Mouse (Mus musculus) WW6 (cell line): ENCODE measurements around the gene Pcnx3.

Experiments
- DNase-seq: peaks from one replicate; pipeline ENCODE4 v3.0.0-alpha.2; 2013; ENCODE audit warnings: low read depth, low spot score

The Pcnx3 gene

GRCm38 (mm10) chr19:5688200-5689087 lies at the start of gene Pcnx3, which contains the start of gene Map3k11:
Gene Pcnx3, minus strand, starts transcription at chr19:5688908.
Gene Map3k11, plus strand, starts transcription at chr19:5688742.
- peak; percentile 93 for DNase-seq

GRCm38 (mm10) chr19:5734325-5734724 lies 45.6 kb upstream of the Pcnx3 start:
- no peak for DNase-seq

- DNase-seq = peak; percentile 72
These were observed 42.7 kb upstream of the Pcnx3 start for GRCm38 (mm10) chr19:5731264-5731978.

- no peak for DNase-seq
These were observed 41.8 kb upstream of the Pcnx3 start for GRCm38 (mm10) chr19:5730314-5731186.

- DNase-seq = no peak
These were observed 40.7 kb upstream of the Pcnx3 start, which contains the start of gene Fam89b for GRCm38 (mm10) chr19:5729444-5729815. Gene Fam89b, minus strand, starts transcription at chr19:5729653.

- no peak for DNase-seq
These were observed 40.1 kb upstream of the Pcnx3 start for GRCm38 (mm10) chr19:5728631-5729443.

GRCm38 (mm10) chr19:5727701-5728100 lies 39.0 kb upstream of the Pcnx3 start:
- no peak for DNase-seq

GRCm38 (mm10) chr19:5726961-5727578 lies 38.4 kb upstream of the Pcnx3 start:
- no peak for DNase-seq

- no peak for DNase-seq
These were observed 37.2 kb upstream of the Pcnx3 start, which contains the start of gene Ehbp1l1 for GRCm38 (mm10) chr19:5725767-5726515. Gene Ehbp1l1, minus strand, starts transcription at chr19:5726317.

- no peak for DNase-seq
These were observed 36.5 kb upstream of the Pcnx3 start for GRCm38 (mm10) chr19:5725029-5725707.

GRCm38 (mm10) chr19:5724549-5724941 lies 35.8 kb upstream of the Pcnx3 start:
- no peak for DNase-seq

GRCm38 (mm10) chr19:5723934-5724548 lies 35.3 kb upstream of the Pcnx3 start:
- no peak for DNase-seq

- no peak for DNase-seq
These were observed 34.2 kb upstream of the Pcnx3 start for GRCm38 (mm10) chr19:5722848-5723425.

GRCm38 (mm10) chr19:5721233-5721632 lies 32.5 kb upstream of the Pcnx3 start:
- no peak for DNase-seq

GRCm38 (mm10) chr19:5716955-5717354 lies 28.2 kb upstream of the Pcnx3 start:
- no peak for DNase-seq

GRCm38 (mm10) chr19:5715793-5716688 lies 27.3 kb upstream of the Pcnx3 start:
- no peak for DNase-seq

GRCm38 (mm10) chr19:5713730-5714129 lies 25.0 kb upstream of the Pcnx3 start:
- DNase-seq = no peak
